Mouse (Mus musculus): Measurements from ENCODE around the gene Gmeb2. TPM values are rescaled to one million over a fixed set of nuclear protein-coding genes. Genes with fewer than 3 reads are reported as not detected.

Gmeb2 gene
- 10 to 100 TPM; 22.3 to 23.6 TPM for polyA plus RNA-seq (2017; shearing (Covaris generic))

DNA sequence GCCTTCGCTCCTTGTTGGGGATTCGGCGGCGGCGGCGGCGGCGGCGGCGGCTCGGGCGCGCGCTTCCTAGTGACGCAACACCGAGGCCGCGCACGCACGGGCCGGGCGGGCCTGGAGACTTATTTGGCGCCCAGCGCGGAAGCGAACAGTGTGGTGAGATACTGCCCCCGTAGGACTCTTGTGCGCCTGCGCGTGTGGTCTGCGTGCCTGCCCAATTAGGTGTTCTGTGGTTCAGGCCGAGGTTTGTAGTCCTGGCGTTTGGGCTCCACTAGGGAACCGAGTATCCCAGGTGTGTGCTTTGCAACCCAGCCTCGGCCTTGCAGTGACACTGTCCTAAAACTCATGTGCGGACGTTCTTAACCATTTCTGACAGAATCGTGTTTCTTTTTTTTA, at the start of gene Gmeb2:
Gmeb2 (minus strand) TSS at position 78 of the 393 bp plus-strand sequence.

GRCm38 (mm10) chr2:181319248-181320102, 31.6 kb upstream of the Gmeb2 start, which contains the start of gene Rtel1:
Gene Rtel1 (plus strand): TSS chr2:181319739.

GRCm38 (mm10) chr2:181314080-181314810, 26.4 kb upstream of the Gmeb2 start, which contains the start of gene Stmn3:
Gene Stmn3 (minus strand): TSS chr2:181314500.

DNA sequence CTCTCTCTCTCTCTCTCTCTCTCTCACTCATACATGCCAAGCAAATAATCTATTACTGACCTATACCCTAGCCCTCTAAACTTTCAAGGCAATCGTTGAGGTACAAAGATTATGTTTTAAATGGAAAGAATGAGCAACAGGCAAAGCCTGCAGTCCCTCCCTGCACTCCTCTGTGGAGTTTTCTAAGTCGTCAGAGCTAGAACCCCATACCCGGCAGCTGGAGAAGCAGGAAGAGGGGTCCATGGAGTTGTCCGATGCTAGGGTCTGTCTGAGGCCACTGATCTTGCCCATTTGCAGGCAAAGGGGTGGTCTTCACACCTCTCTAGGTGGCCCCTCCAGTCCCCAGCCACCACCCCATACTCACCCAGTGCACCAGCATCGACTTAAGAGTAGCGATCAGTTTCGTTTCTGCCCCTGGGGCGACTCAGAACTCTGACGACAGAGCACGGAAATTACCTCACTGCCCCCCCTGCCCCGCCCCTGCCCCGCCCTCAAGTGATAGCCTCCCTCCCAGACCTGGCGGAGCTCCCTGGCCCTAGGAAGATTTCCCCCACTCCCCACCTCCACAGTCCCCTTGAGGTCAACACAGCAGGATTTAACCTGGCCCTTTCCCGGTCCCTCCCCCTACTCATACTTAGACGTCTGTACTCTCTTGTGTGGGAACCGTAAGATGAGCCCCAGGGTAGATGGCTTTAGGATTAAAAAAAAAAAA, 46.1 kb downstream of the Gmeb2 start, which contains the start of gene Helz2:
Helz2 (minus strand) TSS at position 426 of the 712 bp plus-strand sequence.

GRCm38 (mm10) chr2:181219538-181220216, 68.2 kb downstream of the Gmeb2 start, which contains the start of gene Fndc11:
Gene Fndc11 (plus strand): TSS chr2:181220013.

GRCm38 (mm10) chr2:181213021-181213445, 74.8 kb downstream of the Gmeb2 start, which contains the start of gene Srms:
Gene Srms (minus strand): TSS chr2:181213185.

GRCm38 (mm10) chr2:181202422-181202821, 85.4 kb downstream of the Gmeb2 start, which contains the start of gene Ptk6:
Gene Ptk6 (minus strand): TSS chr2:181202789.

Other genes with a start within 250 kb of the Gmeb2 start
- gene Chrna4, start 244.5 kb downstream of the Gmeb2 start, polyA plus RNA-seq (2017; shearing (Covaris generic)), result not detected
- gene Kcnq2, start 152.7 kb downstream of the Gmeb2 start, polyA plus RNA-seq (2017; shearing (Covaris generic)), result under 1 TPM; 0.16 to 0.60 TPM
- 1 to 10 TPM in 1 of 2 experiments, under 1 TPM in 1; 0.07 to 1.2 TPM for gene Eef1a2, start 131.0 kb downstream of the Gmeb2 start, polyA plus RNA-seq (2017; shearing (Covaris generic))
- 100 to 1,000 TPM; 247 to 261 TPM for gene Ppdpf, start 100.8 kb downstream of the Gmeb2 start, polyA plus RNA-seq (2017; shearing (Covaris generic))
- under 1 TPM; 0.19 to 0.39 TPM for gene Ptk6, start 85.2 kb downstream of the Gmeb2 start, polyA plus RNA-seq (2017; shearing (Covaris generic))
- 1 to 10 TPM in 1 of 2 experiments, not detected in 1; 1.2 TPM for gene Srms, start 74.8 kb downstream of the Gmeb2 start, polyA plus RNA-seq (2017; shearing (Covaris generic))
- gene Fndc11, start 68.0 kb downstream of the Gmeb2 start, polyA plus RNA-seq (2017; shearing (Covaris generic)), result under 1 TPM in 1 of 2 experiments, not detected in 1; 0.20 TPM
- 10 to 100 TPM; 16.2 to 18.4 TPM for gene Helz2, start 46.0 kb downstream of the Gmeb2 start, polyA plus RNA-seq (2017; shearing (Covaris generic))
- gene Stmn3, start 26.5 kb upstream of the Gmeb2 start, polyA plus RNA-seq (2017; shearing (Covaris generic)), result under 1 TPM in 1 of 2 experiments, not detected in 1; 0.92 TPM
- 10 to 100 TPM; 48.9 to 77.1 TPM for gene Rtel1, start 31.7 kb upstream of the Gmeb2 start, polyA plus RNA-seq (2017; shearing (Covaris generic))
- gene Zgpat, start 76.9 kb upstream of the Gmeb2 start, polyA plus RNA-seq (2017; shearing (Covaris generic)), result 100 to 1,000 TPM in 1 of 2 experiments, 10 to 100 TPM in 1; 85.3 to 107 TPM
- 100 to 1,000 TPM; 135 to 144 TPM for gene Arfrp1, start 77.4 kb upstream of the Gmeb2 start, polyA plus RNA-seq (2017; shearing (Covaris generic))
- 100 to 1,000 TPM; 317 TPM for gene Lime1, start 92.0 kb upstream of the Gmeb2 start, polyA plus RNA-seq (2017; shearing (Covaris generic))
- gene Zbtb46, start 171.4 kb upstream of the Gmeb2 start, polyA plus RNA-seq (2017; shearing (Covaris generic)), result 1 to 10 TPM; 2.1 to 2.2 TPM
- gene Abhd16b, start 205.2 kb upstream of the Gmeb2 start, polyA plus RNA-seq (2017; shearing (Covaris generic)), result 1 to 10 TPM in 1 of 2 experiments, under 1 TPM in 1; 0.66 to 2.1 TPM
- gene Tpd52l2, start 209.1 kb upstream of the Gmeb2 start, polyA plus RNA-seq (2017; shearing (Covaris generic)), result 10 to 100 TPM; 79.6 to 96.6 TPM
- gene Dnajc5, start 232.4 kb upstream of the Gmeb2 start, polyA plus RNA-seq (2017; shearing (Covaris generic)), result 100 to 1,000 TPM in 1 of 2 experiments, 10 to 100 TPM in 1; 94.2 to 122 TPM

All from inflammation-experienced regulatory T-cells (primary cell).